Mouse (Mus musculus): ENCODE measurements around the gene Gm27021. TPM values are rescaled to one million over a fixed set of nuclear protein-coding genes. Genes with fewer than 3 reads are reported as not detected.

Gm27021 gene
- total RNA-seq, 2 experiments from 2014 or later: 0.29 TPM; not detected in 1

- no peak for ATAC-seq (ENCODE audit: poor library complexity, severe bottlenecking)
Observed at GRCm38 (mm10) chr8:120569123-120569522, 98.8 kb downstream of the Gm27021 start.

DNA sequence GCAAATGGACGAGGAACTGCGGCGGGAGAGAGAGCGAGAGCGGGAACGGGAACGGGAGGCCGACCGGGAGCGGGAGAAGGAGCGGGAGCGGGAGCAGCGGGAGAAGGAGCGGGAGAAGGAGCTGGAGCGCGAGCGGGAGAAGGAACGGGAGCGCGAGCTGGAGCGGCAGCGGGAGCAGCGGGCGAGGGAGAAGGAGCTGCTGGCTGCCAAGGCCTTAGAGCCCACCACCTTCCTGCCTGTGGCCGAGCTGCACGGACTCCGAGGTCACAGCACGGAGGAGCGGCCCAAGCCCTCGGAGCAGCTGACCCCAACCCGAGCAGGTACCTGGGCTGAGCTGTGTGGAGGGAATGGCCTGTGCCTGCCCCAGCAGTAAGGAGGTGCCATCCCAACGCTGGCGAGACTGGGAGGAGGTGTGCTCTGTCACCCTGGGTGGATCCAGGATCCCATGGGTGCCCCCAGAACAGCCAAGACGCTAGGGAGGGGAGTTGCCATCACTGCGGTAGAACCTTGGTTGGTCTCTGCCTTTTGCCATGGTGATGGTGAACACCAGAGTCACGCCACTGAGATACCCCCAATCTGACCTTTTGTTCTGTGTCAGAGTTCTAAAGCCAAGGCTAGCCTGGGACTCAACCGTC lies 99.6 kb downstream of the Gm27021 start:
- no peak for ATAC-seq (ENCODE audit: poor library complexity, severe bottlenecking)

GRCm38 (mm10) chr8:120567731-120568130 lies 100.1 kb downstream of the Gm27021 start:
- ATAC-seq (ENCODE audit: poor library complexity, severe bottlenecking): no peak

GRCm38 (mm10) chr8:120566681-120567080 lies 101.2 kb downstream of the Gm27021 start:
- ATAC-seq (ENCODE audit: poor library complexity, severe bottlenecking): no peak

DNA sequence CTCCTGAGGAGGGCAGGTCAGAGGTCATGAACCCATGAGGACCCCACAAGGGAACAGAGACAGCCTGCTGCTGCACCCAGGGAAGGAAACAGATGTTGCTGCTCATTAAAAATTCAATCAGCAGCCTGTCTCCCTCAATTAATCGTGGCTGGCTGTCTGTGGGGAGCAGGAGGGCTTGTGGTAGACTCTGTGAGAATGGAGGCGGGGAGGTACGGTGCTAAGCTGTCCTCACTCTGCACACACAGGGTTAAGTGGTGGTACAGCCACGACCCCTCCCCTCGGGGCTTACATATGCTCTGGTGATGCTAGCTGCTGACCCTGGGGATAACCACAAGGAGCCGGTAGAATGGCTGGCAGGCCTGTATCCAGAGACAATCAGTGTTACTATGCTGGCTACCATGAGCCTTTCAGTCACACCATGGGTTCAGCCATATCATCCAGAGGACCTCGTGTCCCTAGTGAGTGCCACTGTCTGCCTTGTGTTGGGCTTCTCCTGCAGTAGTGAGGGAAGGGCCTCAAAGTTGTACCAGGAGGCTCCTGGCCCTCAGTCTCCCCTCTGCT lies 102.6 kb downstream of the Gm27021 start:
- no peak for ATAC-seq (ENCODE audit: poor library complexity, severe bottlenecking)

DNA sequence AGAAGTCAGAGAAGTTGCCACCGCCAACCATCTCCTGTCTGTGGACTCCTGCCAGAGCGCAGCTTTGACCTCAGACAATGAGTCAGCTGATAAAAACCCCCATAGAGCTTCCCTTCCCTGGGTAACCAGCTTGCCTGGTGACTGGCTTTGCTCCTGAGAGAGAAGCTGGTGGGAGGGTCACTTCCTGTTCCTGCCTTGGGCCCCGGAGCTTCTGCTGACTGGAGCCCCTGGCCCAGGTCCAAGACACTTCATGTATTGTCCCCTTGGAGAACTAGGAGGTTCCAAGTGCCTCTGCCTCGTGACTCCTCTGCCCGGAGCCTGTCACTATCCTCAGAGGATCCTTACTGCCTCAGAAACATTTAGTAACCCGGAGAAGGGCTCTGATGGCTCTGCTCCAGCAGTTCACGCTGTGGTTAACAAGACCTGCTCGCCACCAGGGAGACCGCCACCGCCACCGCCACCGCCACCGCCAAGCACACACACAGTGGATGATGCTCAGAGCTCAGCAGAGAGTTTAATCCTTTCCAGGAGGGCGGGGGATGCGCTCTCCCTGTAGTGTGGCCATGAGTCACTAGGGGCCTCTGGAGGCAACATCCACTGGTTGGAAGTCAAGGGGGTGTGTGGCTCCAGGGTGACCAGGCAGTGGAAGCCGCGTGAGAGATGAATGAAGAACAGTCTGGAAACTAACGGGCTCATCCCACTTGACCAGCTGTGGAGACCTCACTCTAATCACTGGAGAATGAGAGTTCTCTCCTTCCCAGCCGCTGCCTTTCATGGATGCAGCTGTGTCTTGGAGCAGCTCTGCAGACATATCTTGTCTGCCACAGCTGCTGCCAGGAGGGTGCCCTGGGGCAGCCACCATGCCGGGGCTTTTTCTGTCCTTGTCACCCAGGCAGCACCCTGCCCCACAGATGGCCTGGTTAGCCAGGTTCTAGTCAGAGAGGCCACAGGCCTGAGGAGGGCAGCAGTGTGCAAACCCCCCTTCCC lies 103.7 kb downstream of the Gm27021 start:
- ATAC-seq (ENCODE audit: poor library complexity, severe bottlenecking): peak; percentile 92

DNA sequence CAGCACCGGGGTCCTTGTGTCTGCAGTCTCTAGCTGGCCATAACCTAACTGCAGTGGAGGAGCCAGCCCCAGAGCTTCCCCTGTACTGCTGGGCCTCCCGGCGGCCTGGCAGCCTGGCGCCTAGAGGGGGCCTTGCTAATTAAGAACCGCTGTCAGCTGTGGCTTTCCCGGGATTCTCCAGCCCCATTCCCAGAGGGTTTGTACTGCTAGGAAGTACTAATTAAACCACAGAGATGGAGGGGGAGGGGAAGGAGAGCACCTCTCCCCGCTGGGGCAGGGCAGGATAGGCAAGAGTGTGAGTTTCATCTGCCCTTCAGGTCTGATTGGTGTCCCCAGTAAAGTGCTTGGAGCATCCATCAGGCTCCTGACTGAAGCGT lies 104.5 kb downstream of the Gm27021 start:
- peak; percentile 13; the same call in 1 of the 2 replicates for ATAC-seq (ENCODE audit: poor library complexity, severe bottlenecking)

- no peak for ATAC-seq (ENCODE audit: poor library complexity, severe bottlenecking)
Observed at GRCm38 (mm10) chr8:120562680-120563347, 105.1 kb downstream of the Gm27021 start.

GRCm38 (mm10) chr8:120561539-120562435 lies 106.1 kb downstream of the Gm27021 start:
- ATAC-seq (ENCODE audit: poor library complexity, severe bottlenecking): no peak

DNA sequence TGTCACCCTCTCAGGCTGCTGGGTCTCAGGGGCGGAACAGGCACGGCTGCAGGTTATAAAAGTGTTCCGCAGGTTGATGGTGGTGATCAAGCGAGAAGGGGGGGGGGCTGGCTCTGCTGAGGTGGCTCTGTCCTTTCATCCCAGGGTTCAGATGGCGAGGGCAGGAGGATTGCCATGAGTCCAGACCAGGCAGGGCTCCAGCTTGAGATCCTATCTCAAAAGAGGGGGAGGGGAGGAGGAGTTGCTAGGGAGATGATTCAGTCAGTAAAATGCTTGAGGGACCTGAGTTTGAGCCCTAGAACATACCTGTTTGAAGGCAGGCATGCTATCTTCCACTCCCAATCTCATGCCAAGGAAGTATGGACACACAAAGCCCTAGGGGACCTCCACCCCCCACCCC lies 107.3 kb downstream of the Gm27021 start:
- no peak for ATAC-seq (ENCODE audit: poor library complexity, severe bottlenecking)

DNA sequence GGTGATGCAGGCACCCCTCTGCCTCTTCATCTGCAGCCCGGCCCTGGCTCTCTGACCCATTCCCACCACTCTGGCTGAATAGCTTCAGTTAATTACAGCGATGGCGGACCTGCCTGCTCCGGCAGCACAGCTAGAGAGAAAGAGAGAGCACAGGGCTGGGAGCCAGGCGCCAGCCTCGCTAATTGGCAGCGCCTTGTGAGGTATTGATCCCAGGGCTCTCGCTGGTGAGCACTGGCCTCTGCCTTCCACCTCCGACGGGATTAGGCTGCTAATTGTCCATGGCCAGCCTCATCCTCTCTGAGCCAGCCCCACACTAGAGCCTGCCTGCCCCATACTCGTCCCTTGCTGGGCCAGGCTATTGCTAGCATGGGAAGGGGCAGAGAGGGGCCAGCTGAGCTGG lies 108.2 kb downstream of the Gm27021 start:
- no peak for ATAC-seq (ENCODE audit: poor library complexity, severe bottlenecking)

Other genes starting within 250 kb of the Gm27021 start
- gene Gins2, start 78.8 kb downstream of the Gm27021 start, total RNA-seq (2015): 28.3 and 31.8 TPM in 2 replicates
- gene Gins2, start 78.8 kb downstream of the Gm27021 start, total RNA-seq (2017): 23.2 and 28.9 TPM in 2 replicates
- gene 1190005I06Rik, start 20.4 kb downstream of the Gm27021 start, total RNA-seq (2015): 0.18 TPM in 1 of 2 replicates, not detected in the other
- gene 1190005I06Rik, start 20.4 kb downstream of the Gm27021 start, total RNA-seq (2017): not detected in 2 replicates
- 776 and 796 TPM in 2 replicates for gene Cox4i1, start 143 bp upstream of the Gm27021 start, total RNA-seq (2015)
- gene Cox4i1, start 143 bp upstream of the Gm27021 start, total RNA-seq (2017): 479 and 480 TPM in 2 replicates
- 46.7 and 48.7 TPM in 2 replicates for gene Emc8, start 494 bp upstream of the Gm27021 start, total RNA-seq (2015)
- gene Emc8, start 494 bp upstream of the Gm27021 start, total RNA-seq (2017): 41.6 and 51.3 TPM in 2 replicates
- gene Irf8, start 68.3 kb upstream of the Gm27021 start, total RNA-seq (2015): 167 and 175 TPM in 2 replicates
- 282 and 289 TPM in 2 replicates for gene Irf8, start 68.3 kb upstream of the Gm27021 start, total RNA-seq (2017)